Mouse (Mus musculus) embryo, embryonic 9.5 days (tissue): ENCODE measurements around the gene Ube2d1.

ENCODE experiments used
- DNase-seq: peaks from one replicate; pipeline ENCODE4 v3.0.0-alpha.2; 2017; ENCODE audit errors: extremely low spot score

The Ube2d1 gene

GRCm38 (mm10) chr10:71223101-71223500 is 62.0 kb downstream of the Ube2d1 start:
- no peak for DNase-seq

DNA sequence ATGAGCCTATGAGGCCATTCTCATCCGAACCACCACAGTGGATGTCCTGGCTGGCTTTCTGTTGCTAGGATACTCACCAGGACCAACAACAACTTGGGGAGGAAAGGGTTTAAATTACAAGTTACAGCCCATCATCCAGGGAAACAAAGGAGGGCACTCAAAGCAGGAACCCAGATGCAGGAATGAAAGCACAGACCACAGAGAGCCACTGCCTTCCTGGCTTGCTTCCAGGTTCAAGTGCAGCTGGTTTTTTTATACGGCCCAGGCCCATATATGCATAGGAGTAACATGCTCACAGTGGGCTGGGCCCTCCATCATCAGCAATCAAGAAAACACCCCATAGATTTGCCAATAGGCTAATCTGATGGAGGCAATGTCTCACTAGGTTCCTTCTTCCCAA is 62.4 kb downstream of the Ube2d1 start:
- DNase-seq: no peak

DNA sequence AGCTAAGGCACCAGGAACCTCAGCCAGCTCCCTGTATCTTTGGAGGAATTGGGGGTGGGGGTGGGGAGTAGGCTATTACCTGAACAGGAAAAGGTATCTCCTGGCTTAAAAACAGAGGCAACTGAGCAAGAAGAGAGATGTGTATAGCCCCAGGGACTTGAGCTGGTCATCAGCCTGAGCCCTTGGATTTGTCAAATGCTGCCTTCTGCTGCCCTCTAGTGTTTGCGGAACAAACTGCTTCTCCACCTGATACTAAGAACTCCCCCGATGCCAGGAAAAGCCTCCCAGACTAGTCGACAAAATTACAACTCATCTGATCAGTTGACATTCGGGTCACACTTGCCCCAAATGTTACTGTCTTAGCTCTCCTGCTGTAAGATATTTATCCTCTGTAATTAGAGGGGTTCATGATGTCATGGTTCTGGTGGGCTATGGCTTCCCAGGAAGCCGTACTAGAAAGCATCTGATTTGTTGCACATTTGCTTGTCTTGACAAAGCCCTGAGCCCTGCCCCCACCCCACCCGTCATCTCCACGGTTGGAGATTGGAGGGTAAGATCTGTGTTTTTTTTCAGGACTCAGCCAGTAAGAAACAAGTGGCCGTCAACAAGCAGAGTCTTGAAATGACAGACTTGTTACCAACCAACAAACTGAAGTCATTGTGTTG is 66.7 kb downstream of the Ube2d1 start:
- peak; percentile 85 for DNase-seq

- no peak for DNase-seq
Measured at GRCm38 (mm10) chr10:71215996-71216395, 69.1 kb downstream of the Ube2d1 start.
